Mouse (Mus musculus) small intestine, adult 2 months (tissue): ENCODE results near the gene Ptpdc1.

ENCODE experiments used
- CTCF ChIP-seq: fragments of 200-500 bp; IDR thresholded peaks from 2 replicates; pipeline ENCODE4 v1.5.1; 2012; ENCODE audit warnings: low read depth, mild to moderate bottlenecking, control low read depth, inconsistent platforms, low read length, moderate library complexity, mixed read lengths; ENCODE audit not compliant: insufficient replicate concordance, insufficient read length; ENCODE audit errors: extremely low read depth
- POLR2A ChIP-seq: fragments of 200-500 bp; IDR thresholded peaks from 2 replicates; pipeline ENCODE4 v1.6.1; 2012; ENCODE audit warnings: low read depth, mild to moderate bottlenecking, control low read depth, inconsistent platforms, low read length, moderate library complexity

- TF ChIP-seq POLR2A = no peak
- no peak for TF ChIP-seq CTCF
These were observed 42.6 kb downstream of the Ptpdc1 start for GRCm38 (mm10) chr13:48582688-48583379.
